15 mouse cellular contexts compared by ENCODE assay signal in the genomic region with DNA sequence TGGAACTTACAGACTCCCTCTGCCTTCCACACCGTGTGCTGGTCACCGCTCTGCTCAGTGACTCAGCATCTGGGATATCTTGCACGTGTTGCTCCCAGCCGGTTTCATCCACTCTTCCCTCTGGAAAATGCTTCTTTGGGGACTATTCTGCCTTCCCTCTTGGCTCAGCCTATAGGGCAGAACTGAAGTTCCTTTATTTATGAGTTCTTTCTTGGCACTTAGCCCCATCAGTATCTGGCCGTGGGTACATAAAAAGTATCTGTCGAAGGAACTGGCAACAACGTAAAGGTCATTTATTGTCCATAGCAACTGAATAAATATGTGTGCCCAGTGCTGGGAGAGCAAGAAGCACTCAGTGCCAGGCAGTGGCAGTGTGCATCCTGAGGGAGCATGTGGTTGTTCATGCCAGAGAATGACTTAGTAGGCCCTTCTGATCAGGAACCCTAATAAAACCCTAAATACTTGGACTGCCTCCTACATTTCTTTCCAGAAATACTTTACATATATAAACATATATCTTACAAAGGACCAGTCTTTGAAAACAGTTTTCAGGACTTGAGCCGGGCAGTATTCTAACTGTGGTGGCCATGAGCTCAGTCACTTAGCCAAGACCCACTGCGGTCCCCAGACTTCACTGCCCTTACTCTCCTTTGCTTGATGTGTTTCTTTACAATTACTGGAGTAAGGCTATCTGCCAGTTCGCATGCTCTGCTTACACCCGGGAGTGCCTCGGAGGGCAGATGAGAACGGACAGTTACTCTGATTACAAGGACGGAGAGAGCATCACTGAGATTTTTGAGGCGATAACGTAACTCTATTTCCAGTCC.
DNase-seq lines count a peak whose midpoint lies in the region; ATAC-seq and TF ChIP-seq lines count a peak whose summit lies in the region.
"Had no signal": no experiment of that assay in that cellular context is flagged by ENCODE, and none has a peak within 500 bp of the region (broad histone marks: within the 10 kb centered on the region; RNA-seq: fewer than 3 reads in every experiment).

No protein-coding gene starts in this region.

- no peaks in the 10 kb centered on the region for H3K9me3 ChIP-seq in forebrain, embryonic 15.5 days
- H3K9me3 ChIP-seq in forebrain, embryonic 10.5 days = no peaks in the 10 kb centered on the region
- no peaks in the 10 kb centered on the region for H3K9me3 ChIP-seq in lung, embryonic 14.5 days (ENCODE audit: low read depth, low read length)
- no peaks in the 10 kb centered on the region for H3K9me3 ChIP-seq in intestine, embryonic 14.5 days (ENCODE audit: control insufficient read depth, low read length)
- H3K9me3 ChIP-seq: embryonic facial prominence, embryonic 12.5 days had no signal

- H3K27ac ChIP-seq in forebrain, embryonic 15.5 days (replicated peaks) = no peak overlapping the region
- H3K27ac ChIP-seq in forebrain, embryonic 10.5 days = no peak overlapping the region
- H3K27ac ChIP-seq in lung, embryonic 14.5 days (ENCODE audit: low read depth) = peak overlapping the region; percentile 54; the same call in 1 of the 2 replicates
- peak overlapping the region; percentile 38; the same call in 1 of the 2 replicates for H3K27ac ChIP-seq in intestine, embryonic 14.5 days (ENCODE audit: low read depth)
- H3K27ac ChIP-seq in small intestine, adult 2 months (ENCODE audit: insufficient read depth, low read depth, low read length) = peak overlapping the region; percentile 42; the same call in 1 of the 2 replicates
- H3K27ac ChIP-seq: embryonic facial prominence, embryonic 12.5 days had no signal

- no peak for DNase-seq in forebrain, embryonic 10.5 days (ENCODE audit: extremely low spot score, low spot score)
- DNase-seq in lung, embryonic 14.5 days = peak; percentile 62
- DNase-seq in lung, postnatal 4 days = no peak
- DNase-seq in intestine, embryonic 14.5 days (ENCODE audit: low spot score) = no peak
- no peak for DNase-seq in retina, postnatal 1 day
- DNase-seq in right cerebral cortex, postnatal 36 days (ENCODE audit: low spot score in 2 of 2) = no peak
- DNase-seq: cerebellum, adult 9-10 months; heart, adult 18-20 months; heart, postnatal 36 days; kidney, postnatal 4 days; right cerebral cortex, adult 18-20 months had no signal

- no peak for TF ChIP-seq POLR2A in small intestine, adult 2 months (IDR thresholded peaks at IDR 0.05; ENCODE audit: low read depth, low read length)

- 0 out of 2 replicates have a peak, but pooled peaks cover 7% of the 10 kb centered on the region for H3K4me1 ChIP-seq in forebrain, embryonic 15.5 days
- H3K4me1 ChIP-seq in forebrain, embryonic 10.5 days = peaks cover 36% of the 10 kb centered on the region
- peaks cover 9% of the 10 kb centered on the region; the same call in 1 of the 2 replicates for H3K4me1 ChIP-seq in lung, embryonic 14.5 days (ENCODE audit: insufficient read depth)
- H3K4me1 ChIP-seq in intestine, embryonic 14.5 days (replicated peaks; ENCODE audit: control insufficient read depth, insufficient read depth, low read length) = peaks cover 13% of the 10 kb centered on the region
- peaks cover 13% of the 10 kb centered on the region; the same call in 1 of the 2 replicates for H3K4me1 ChIP-seq in small intestine, adult 2 months (ENCODE audit: control insufficient read depth, insufficient read depth, insufficient read length, low read length)
- H3K4me1 ChIP-seq: embryonic facial prominence, embryonic 12.5 days had no signal

- 62% methylated on average over 16 of the region's 16 CpGs for WGBS in forebrain, embryonic 15.5 days
- WGBS in forebrain, embryonic 10.5 days = 94% methylated on average over 16 of the region's 16 CpGs
- WGBS in lung, embryonic 14.5 days = 40% methylated on average over 16 of the region's 16 CpGs
- 60% methylated on average over 16 of the region's 16 CpGs for WGBS in intestine, embryonic 14.5 days
- 55% methylated on average over 16 of the region's 16 CpGs for WGBS in small intestine, adult 2 months

- no peaks in the 10 kb centered on the region for H3K27me3 ChIP-seq in forebrain, embryonic 15.5 days
- no peaks in the 10 kb centered on the region for H3K27me3 ChIP-seq in forebrain, embryonic 10.5 days (ENCODE audit: poor library complexity, severe bottlenecking)
- no peaks in the 10 kb centered on the region; the same call in 1 of the 2 replicates for H3K27me3 ChIP-seq in lung, embryonic 14.5 days (ENCODE audit: insufficient read depth, low read length)
- H3K27me3 ChIP-seq in intestine, embryonic 14.5 days (replicated peaks; ENCODE audit: control insufficient read depth, insufficient read depth, low read length) = no peaks in the 10 kb centered on the region
- no peaks in the 10 kb centered on the region for H3K27me3 ChIP-seq in small intestine, adult 2 months (ENCODE audit: control insufficient read depth, insufficient read depth, low read length)
- H3K27me3 ChIP-seq: embryonic facial prominence, embryonic 12.5 days had no signal

- H3K4me3 ChIP-seq in forebrain, embryonic 15.5 days = no peak overlapping the region
- H3K4me3 ChIP-seq in forebrain, embryonic 10.5 days = no peak overlapping the region
- H3K4me3 ChIP-seq in lung, embryonic 14.5 days (ENCODE audit: low read depth, low read length) = no peak overlapping the region
- no peak overlapping the region for H3K4me3 ChIP-seq in intestine, embryonic 14.5 days (ENCODE audit: low read depth, low read length)
- no peak overlapping the region for H3K4me3 ChIP-seq in small intestine, adult 2 months (ENCODE audit: low read depth, low read length)
- H3K4me3 ChIP-seq: embryonic facial prominence, embryonic 12.5 days had no signal

- H3K4me2 ChIP-seq in forebrain, embryonic 15.5 days (replicated peaks) = no peak overlapping the region
- H3K4me2 ChIP-seq in lung, embryonic 14.5 days = peak overlapping the region; percentile 31
- no peak overlapping the region for H3K4me2 ChIP-seq in intestine, embryonic 14.5 days (ENCODE audit: low read length)
- H3K4me2 ChIP-seq: embryonic facial prominence, embryonic 12.5 days; liver, embryonic 11.5 days had no signal

- peak; percentile 53; the same call in 1 of the 2 replicates for ATAC-seq in forebrain, embryonic 15.5 days (replicated peaks)
- peak; percentile 52; the same call in 1 of the 2 replicates for ATAC-seq in lung, embryonic 14.5 days (ENCODE audit: insufficient read depth)
- ATAC-seq in intestine, embryonic 14.5 days (replicated peaks; ENCODE audit: low FRiP score, low TSS enrichment, low read depth) = no peak

- no peak for TF ChIP-seq CTCF in lung, embryonic 14.5 days (IDR thresholded peaks at IDR 0.05; ENCODE audit: low read depth)
- no peak for TF ChIP-seq CTCF in small intestine, adult 2 months (IDR thresholded peaks at IDR 0.05; ENCODE audit: extremely low read depth, insufficient read length, insufficient replicate concordance, low read depth, low read length)

- H3K36me3 ChIP-seq in forebrain, embryonic 15.5 days = no peaks in the 10 kb centered on the region
- no peaks in the 10 kb centered on the region for H3K36me3 ChIP-seq in forebrain, embryonic 10.5 days (replicated peaks)
- no peaks in the 10 kb centered on the region for H3K36me3 ChIP-seq in lung, embryonic 14.5 days (ENCODE audit: insufficient read depth)
- H3K36me3 ChIP-seq in intestine, embryonic 14.5 days (ENCODE audit: control insufficient read depth, insufficient read depth, low read length) = no peaks in the 10 kb centered on the region
- H3K36me3 ChIP-seq in small intestine, adult 2 months (ENCODE audit: control insufficient read depth, insufficient read depth, low read length) = no peaks in the 10 kb centered on the region
- H3K36me3 ChIP-seq: embryonic facial prominence, embryonic 12.5 days had no signal

- H3K9ac ChIP-seq in forebrain, embryonic 15.5 days (replicated peaks) = no peak overlapping the region
- H3K9ac ChIP-seq in lung, embryonic 14.5 days = no peak overlapping the region
- H3K9ac ChIP-seq in intestine, embryonic 14.5 days (ENCODE audit: low read length) = no peak overlapping the region
- H3K9ac ChIP-seq: embryonic facial prominence, embryonic 12.5 days had no signal

Comparison
In these comparisons a context has a peak if more than half of its experiments do, and no peak if none do; other contexts are left out.
1. H3K27ac ChIP-seq: peak in lung, embryonic 14.5 days (single experiment), intestine, embryonic 14.5 days (single experiment) and small intestine, adult 2 months (single experiment); none in forebrain, embryonic 15.5 days (single experiment) and forebrain, embryonic 10.5 days (single experiment).